In the genomic region with DNA sequence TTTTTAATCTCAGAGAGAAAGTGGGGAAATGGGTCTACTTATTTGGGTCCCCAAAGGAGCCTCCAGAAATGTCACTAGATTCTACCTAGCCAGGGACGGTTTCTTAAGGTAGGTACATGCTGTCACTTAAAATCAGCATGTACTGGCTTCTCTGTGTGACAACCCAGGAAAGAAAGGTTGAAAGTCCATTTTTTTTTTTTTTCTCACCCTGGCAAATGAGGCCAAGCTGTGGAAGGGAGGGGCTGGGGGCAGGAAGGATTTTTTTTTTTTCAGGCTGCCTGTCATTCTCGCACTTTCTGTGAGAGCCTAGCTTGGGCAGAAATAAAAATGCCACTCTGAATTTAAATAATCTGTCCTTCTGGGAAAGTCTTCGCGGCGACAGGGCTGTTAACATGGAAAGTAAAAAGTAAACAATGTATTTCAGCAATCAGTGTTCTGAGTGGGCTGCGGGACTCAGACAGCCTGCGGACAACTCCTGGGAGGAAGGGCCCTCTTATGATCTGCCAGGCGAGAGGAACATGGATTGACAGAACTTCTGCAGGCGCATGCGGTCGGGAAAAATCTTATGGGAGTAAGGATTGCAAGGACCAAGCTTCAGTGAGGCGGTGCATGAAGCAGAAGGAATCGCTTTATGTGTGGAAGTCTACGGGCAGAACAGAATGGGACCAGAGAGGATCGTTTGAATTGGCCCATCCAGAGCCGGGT, we compare ENCODE assay signal across 8 mouse cellular contexts.
DNase-seq lines count a peak whose midpoint lies in the region; ATAC-seq and TF ChIP-seq lines count a peak whose summit lies in the region.

No protein-coding gene starts in this region.

- no peak for TF ChIP-seq CTCF in small intestine, adult 2 months (IDR thresholded peaks at IDR 0.05; ENCODE audit: extremely low read depth, insufficient read length, insufficient replicate concordance, low read depth, low read length)

- H3K36me3 ChIP-seq in megakaryocyte, embryonic 14.5 days (replicated peaks; ENCODE audit: low read length), result no peaks in the 10 kb centered on the region
- H3K36me3 ChIP-seq in forebrain, embryonic 16.5 days (ENCODE audit: control insufficient read depth, insufficient read depth), result no peaks in the 10 kb centered on the region
- peaks cover 4% of the 10 kb centered on the region for H3K36me3 ChIP-seq in limb, embryonic 10.5 days
- no peaks in the 10 kb centered on the region for H3K36me3 ChIP-seq in small intestine, adult 2 months (ENCODE audit: control insufficient read depth, insufficient read depth, low read length)

- H3K4me2 ChIP-seq in forebrain, embryonic 16.5 days (ENCODE audit: low read length), result peak overlapping the region; percentile 50

- DNase-seq in limb, embryonic 10.5 days (ENCODE audit: low spot score), result no peak
- DNase-seq in layer of hippocampus, postnatal 10 days (ENCODE audit: low spot score in 2 of 2), result no peak
- no peak for DNase-seq in MN1 (ENCODE audit: low spot score)
- no peak for DNase-seq in layer of hippocampus, postnatal 14 days (ENCODE audit: low spot score in 2 of 2)

- no peak for TF ChIP-seq POLR2A in small intestine, adult 2 months (IDR thresholded peaks at IDR 0.05; ENCODE audit: low read depth, low read length)

- H3K27me3 ChIP-seq in megakaryocyte, embryonic 14.5 days (replicated peaks), result peaks cover 4% of the 10 kb centered on the region
- H3K27me3 ChIP-seq in forebrain, embryonic 16.5 days (replicated peaks; ENCODE audit: control insufficient read depth, insufficient read depth, low read length), result peaks cover 3% of the 10 kb centered on the region
- 0 out of 2 replicates have a peak, but pooled peaks cover 7% of the 10 kb centered on the region for H3K27me3 ChIP-seq in limb, embryonic 10.5 days (ENCODE audit: low read depth, poor library complexity, severe bottlenecking)
- no peaks in the 10 kb centered on the region for H3K27me3 ChIP-seq in small intestine, adult 2 months (ENCODE audit: control insufficient read depth, insufficient read depth, low read length)

- H3K27ac ChIP-seq in forebrain, embryonic 16.5 days (ENCODE audit: low read length), result no peak overlapping the region
- H3K27ac ChIP-seq in limb, embryonic 10.5 days, result peak overlapping the region; percentile 81
- no peak overlapping the region for H3K27ac ChIP-seq in small intestine, adult 2 months (ENCODE audit: insufficient read depth, low read depth, low read length)

- H3K4me1 ChIP-seq in megakaryocyte, embryonic 14.5 days, result 0 out of 2 replicates have a peak, but pooled peaks cover 7% of the 10 kb centered on the region
- H3K4me1 ChIP-seq in forebrain, embryonic 16.5 days (replicated peaks; ENCODE audit: control insufficient read depth, insufficient read depth, low read length), result peaks cover 25% of the 10 kb centered on the region
- H3K4me1 ChIP-seq in limb, embryonic 10.5 days, result peaks cover 49% of the 10 kb centered on the region
- H3K4me1 ChIP-seq in small intestine, adult 2 months (ENCODE audit: control insufficient read depth, insufficient read depth, insufficient read length, low read length), result no peaks in the 10 kb centered on the region

- H3K4me3 ChIP-seq in megakaryocyte, embryonic 14.5 days (replicated peaks), result peak overlapping the region; percentile 13
- peak overlapping the region; percentile 30 for H3K4me3 ChIP-seq in forebrain, embryonic 16.5 days (replicated peaks; ENCODE audit: low read length)
- H3K4me3 ChIP-seq in limb, embryonic 10.5 days, result peak overlapping the region; percentile 46
- H3K4me3 ChIP-seq in small intestine, adult 2 months (ENCODE audit: low read depth, low read length), result peak overlapping the region; percentile 18

- no peak for ATAC-seq in megakaryocyte, adult 5-6 weeks (ENCODE audit: poor library complexity, severe bottlenecking)
- peak; percentile 39 for ATAC-seq in forebrain, embryonic 16.5 days

- peak overlapping the region; percentile 38 for H3K9ac ChIP-seq in forebrain, embryonic 16.5 days (replicated peaks; ENCODE audit: low read depth, low read length)

- 6% methylated on average over 16 of the region's 16 CpGs for WGBS in forebrain, embryonic 16.5 days
- WGBS in limb, embryonic 10.5 days, result 24% methylated on average over 16 of the region's 16 CpGs
- 6% methylated on average over 16 of the region's 16 CpGs for WGBS in small intestine, adult 2 months

- peaks cover 21% of the 10 kb centered on the region for H3K9me3 ChIP-seq in megakaryocyte, embryonic 14.5 days
- no peaks in the 10 kb centered on the region for H3K9me3 ChIP-seq in forebrain, embryonic 16.5 days (ENCODE audit: control insufficient read depth, low read length)
- H3K9me3 ChIP-seq in limb, embryonic 10.5 days (replicated peaks), result no peaks in the 10 kb centered on the region
